Mouse (Mus musculus) lung, adult 2 months (tissue): ENCODE results near the gene Ube3a. TPM values are rescaled to one million over a fixed set of nuclear protein-coding genes. Genes with fewer than 3 reads are reported as not detected.

Experiments used
- DNase-seq: peaks from one replicate; pipeline ENCODE4 v3.0.0; 2022
- H3K4me1 ChIP-seq: fragments of 200-500 bp; 2 replicates; pipeline ENCODE4 v1.6.1; 2011; ENCODE audit warnings: low read length; ENCODE audit not compliant: control insufficient read depth, insufficient read depth
- H3K4me3 ChIP-seq: fragments of 200-500 bp; replicated peaks from 2 replicates; pipeline ENCODE3; 2011; ENCODE audit warnings: low read depth, mild to moderate bottlenecking, control low read depth, low read length; ENCODE audit errors: extremely low read depth
- CTCF ChIP-seq: fragments of 200-500 bp; IDR thresholded peaks from 2 replicates; pipeline ENCODE4 v1.5.1; 2011; ENCODE audit warnings: mild to moderate bottlenecking, low read length, control low read depth; ENCODE audit not compliant: insufficient read depth
- POLR2A ChIP-seq: fragments of 200-500 bp; IDR thresholded peaks from 2 replicates; pipeline ENCODE4 v1.6.1; 2011; ENCODE audit warnings: low read depth, mild to moderate bottlenecking, control low read depth, low read length, borderline replicate concordance; ENCODE audit errors: extremely low read depth
- WGBS: fragments of 180-500 bp; shearing (Covaris S2); methylation state at CpG from one replicate; pipeline ENCODE4 v1.1.7; 2018; 5-methylcytosine and 5-hydroxymethylcytosine counted together
- polyA plus RNA-seq: library from polyadenylated mRNA; depleted of rRNA; stranded (reverse); fragments of >200 nt; gene quantifications from 2 replicates; pipeline ENCODE4 v1.2.3, GENCODE M21; 2012

The Ube3a gene
- polyA plus RNA-seq, 1 experiment = 87.0 TPM

- no peak overlapping the region for H3K4me3 ChIP-seq
- 66% methylated on average over 3 of the region's 3 CpGs for WGBS
- no peaks in the 10 kb centered on the region for H3K4me1 ChIP-seq
- no peak for DNase-seq
- TF ChIP-seq POLR2A (no peak), CTCF (no peak)
Observed at GRCm38 (mm10) chr7:59243257-59243656, 14.7 kb downstream of the Ube3a start.

- DNase-seq = no peak
- Histone ChIP-seq H3K4me1 (no peaks in the 10 kb centered on the region), H3K4me3 (no peak overlapping the region)
- 100% methylated on average over 2 of the region's 2 CpGs for WGBS
- TF ChIP-seq POLR2A (no peak), CTCF (0 out of 2 replicates have a peak, but pooled peaks have one; percentile 8)
Observed at GRCm38 (mm10) chr7:59245541-59245940, 17.0 kb downstream of the Ube3a start.

- H3K4me1 ChIP-seq = no peaks in the 10 kb centered on the region
- TF ChIP-seq CTCF = no peak
- no peak for TF ChIP-seq POLR2A
- H3K4me3 ChIP-seq = no peak overlapping the region
- no peak for DNase-seq
- WGBS = 98% methylated on average over 2 of the region's 2 CpGs
Observed at GRCm38 (mm10) chr7:59253373-59253772, 24.8 kb downstream of the Ube3a start.

- TF ChIP-seq CTCF = no peak
- DNase-seq = no peak
- Histone ChIP-seq H3K4me1 (no peaks in the 10 kb centered on the region), H3K4me3 (no peak overlapping the region)
- WGBS = 82% methylated on average over 1 of the region's 1 CpGs
Observed at GRCm38 (mm10) chr7:59265538-59265937, 37.0 kb downstream of the Ube3a start.

GRCm38 (mm10) chr7:59271775-59272174 lies 43.2 kb downstream of the Ube3a start:
- TF ChIP-seq POLR2A (no peak), CTCF (no peak)
- H3K4me1 ChIP-seq = no peaks in the 10 kb centered on the region
- DNase-seq = no peak
- 41% methylated on average over 4 of the region's 4 CpGs for WGBS
- H3K4me3 ChIP-seq = no peak overlapping the region

GRCm38 (mm10) chr7:59312576-59312975 lies 84.0 kb downstream of the Ube3a start:
- H3K4me1 ChIP-seq = no peaks in the 10 kb centered on the region
- no peak for DNase-seq
- TF ChIP-seq POLR2A (no peak), CTCF (no peak)
- H3K4me3 ChIP-seq = no peak overlapping the region
- WGBS = 90% methylated on average over 1 of the region's 1 CpGs

GRCm38 (mm10) chr7:59322759-59323158 lies 94.2 kb downstream of the Ube3a start:
- H3K4me3 ChIP-seq = no peak overlapping the region
- no peaks in the 10 kb centered on the region for H3K4me1 ChIP-seq
- no peak for DNase-seq
- no peak for TF ChIP-seq POLR2A
- TF ChIP-seq CTCF = no peak
- 89% methylated on average over 1 of the region's 1 CpGs for WGBS
